Mouse (Mus musculus) heart, adult 2 months (tissue): ENCODE results near the gene Cd72. TPM values are rescaled to one million over a fixed set of nuclear protein-coding genes. Genes with fewer than 3 reads are reported as not detected.

Experiments used
- DNase-seq, 2 experiments: peaks; one replicate each; pipeline ENCODE4 v3.0.0; 2021
- H3K27ac ChIP-seq: fragments of 200-600 bp; 2 replicates; pipeline ENCODE4 v1.8.1; 2022
- H3K27me3 ChIP-seq: fragments of 200-500 bp; 2 replicates; pipeline ENCODE4 v1.6.1; 2012; ENCODE audit warnings: mild to moderate bottlenecking, low read length, inconsistent platforms, mixed read lengths; ENCODE audit not compliant: control insufficient read depth, insufficient read depth
- H3K36me3 ChIP-seq: fragments of 200-500 bp; 2 replicates; pipeline ENCODE4 v1.6.1; 2012; ENCODE audit warnings: low read length, inconsistent platforms; ENCODE audit not compliant: control insufficient read depth, insufficient read depth
- H3K4me1 ChIP-seq: fragments of 200-500 bp; 2 replicates; pipeline ENCODE4 v1.6.1; 2011; ENCODE audit warnings: low read length; ENCODE audit not compliant: control insufficient read depth, insufficient read depth
- H3K4me3 ChIP-seq: fragments of 200-600 bp; 2 replicates; pipeline ENCODE4 v1.8.1; 2022
- H3K79me2 ChIP-seq: fragments of 200-500 bp; replicated peaks from 2 replicates; pipeline ENCODE4 v1.6.1; 2012; ENCODE audit warnings: mild to moderate bottlenecking, inconsistent platforms, low read length, moderate library complexity, mixed read lengths; ENCODE audit not compliant: control insufficient read depth, insufficient read depth
- H3K9ac ChIP-seq: fragments of 200-500 bp; 2 replicates; pipeline ENCODE4 v1.6.1; 2012; ENCODE audit warnings: low read depth, mild to moderate bottlenecking, control low read depth, inconsistent platforms, low read length, mixed read lengths
- CTCF ChIP-seq: fragments of 200-600 bp; IDR thresholded peaks from 2 replicates; pipeline ENCODE4 v1.8.1; 2022; ENCODE audit warnings: antibody characterized with exemption, mild to moderate bottlenecking, moderate library complexity
- EP300 ChIP-seq: fragments of 200-500 bp; IDR thresholded peaks from 2 replicates; pipeline ENCODE4 v1.6.1; 2011; ENCODE audit warnings: low read depth, low read length, control low read depth; ENCODE audit not compliant: insufficient read depth
- POLR2A ChIP-seq: fragments of 200-500 bp; IDR thresholded peaks from 2 replicates; pipeline ENCODE4 v1.6.1; 2011; ENCODE audit warnings: mild to moderate bottlenecking, low read depth, low read length, control low read depth; ENCODE audit not compliant: insufficient read depth
- WGBS: fragments of 180-500 bp; shearing (Covaris S2); methylation state at CpG from one replicate; pipeline ENCODE4 v1.1.7; 2018; 5-methylcytosine and 5-hydroxymethylcytosine counted together
- intact Hi-C: fragments of 180-260 bp; cut with DNase I; formaldehyde crosslinking; loops from one replicate; pipeline ENCODE4 v1.15.1; 2025
- polyA plus RNA-seq: library from polyadenylated mRNA; depleted of rRNA; stranded (reverse); fragments of >200 nt; gene quantifications from 2 replicates; pipeline ENCODE4 v1.2.3, GENCODE M21; 2012
- total RNA-seq, 2 experiments: library from RNA; stranded (reverse); gene quantifications; 2 replicates each; pipeline ENCODE4 v1.2.3; 2021

The Cd72 gene
- total and polyA plus RNA-seq, 3 experiments, result 0.97 to 4.8 (median 1.0) TPM

DNA sequence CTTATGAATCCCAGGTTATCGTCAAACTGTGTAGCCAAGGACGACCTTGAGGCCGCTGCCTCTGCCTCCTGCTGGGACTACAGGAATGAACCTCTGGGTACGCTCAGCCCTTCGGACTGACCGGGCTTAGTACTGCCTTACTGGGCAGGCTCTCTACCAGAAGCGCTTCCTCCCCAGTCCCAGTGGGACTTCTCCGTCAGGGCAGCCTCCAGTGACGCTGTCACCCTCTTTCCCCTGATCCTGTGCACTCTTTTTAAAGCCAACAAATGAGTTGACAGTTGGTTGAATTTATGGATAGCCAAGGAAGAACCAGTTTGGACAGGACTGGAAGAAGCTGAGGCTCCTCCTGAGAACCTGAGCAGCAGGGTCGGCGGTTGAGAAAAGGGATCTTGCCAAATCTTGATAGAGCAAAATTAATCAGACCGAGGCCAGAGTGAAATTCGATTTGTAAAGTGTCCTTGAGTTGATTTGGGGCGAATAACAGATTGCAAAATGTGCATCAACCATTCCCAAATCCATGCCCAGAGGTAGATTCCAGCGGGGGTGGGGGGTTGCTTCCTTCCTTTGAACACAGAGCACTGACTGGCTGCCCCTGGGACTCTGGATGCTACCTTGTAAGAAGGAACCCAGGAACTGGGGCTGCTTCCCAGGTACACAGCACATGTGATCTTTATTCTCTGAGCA is 35.3 kb downstream of the Cd72 start:
- Histone ChIP-seq H3K79me2 (peaks cover 10% of the 10 kb centered on the region), H3K9ac (no peak overlapping the region), H3K27ac (peak overlapping the region; percentile 84), H3K36me3 (peaks cover 10% of the 10 kb centered on the region), H3K27me3 (no peaks in the 10 kb centered on the region), H3K4me3 (no peak overlapping the region), H3K4me1 (peaks cover 16% of the 10 kb centered on the region)
- intact Hi-C loops, result no loop called here
- peak; percentile 55 for TF ChIP-seq CTCF
- TF ChIP-seq POLR2A, result peak; percentile 51; the same call in 1 of the 2 replicates
- peak; percentile 50; the same call in 1 of the 2 replicates for TF ChIP-seq EP300
- 30% methylated on average over 15 of the region's 15 CpGs for WGBS
- peak; percentile 63 to 72 for DNase-seq

DNA sequence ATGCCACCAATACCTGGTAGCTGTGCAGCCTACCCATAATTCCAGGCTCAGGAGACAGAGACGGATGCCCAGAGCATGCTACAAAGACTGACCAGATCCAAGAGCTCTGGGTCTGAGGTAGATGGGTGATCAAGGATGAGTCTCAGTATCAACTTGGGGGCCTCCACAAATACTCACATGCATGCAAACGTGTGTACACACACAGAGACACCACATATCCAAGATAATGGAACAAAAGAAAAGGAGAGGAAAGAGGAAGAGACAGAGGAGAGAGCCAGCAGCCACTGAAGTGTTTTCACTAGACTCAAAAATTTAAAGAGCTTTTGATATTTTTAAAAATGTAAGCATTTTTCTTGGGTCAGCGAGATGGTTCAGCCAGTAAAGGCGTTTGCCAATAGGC is 36.0 kb downstream of the Cd72 start:
- peak overlapping the region; percentile 84 for H3K27ac ChIP-seq
- peaks cover 10% of the 10 kb centered on the region for H3K79me2 ChIP-seq
- H3K27me3 ChIP-seq, result no peaks in the 10 kb centered on the region
- H3K4me3 ChIP-seq, result no peak overlapping the region
- intact Hi-C loops, result no loop called here
- peaks cover 10% of the 10 kb centered on the region for H3K36me3 ChIP-seq
- DNase-seq, result peak in 1 of 2 experiments; percentile 17
- H3K9ac ChIP-seq, result no peak overlapping the region
- WGBS, result 30% methylated on average over 4 of the region's 4 CpGs
- no peak for TF ChIP-seq EP300
- TF ChIP-seq CTCF, result no peak
- TF ChIP-seq POLR2A, result no peak
- peaks cover 16% of the 10 kb centered on the region for H3K4me1 ChIP-seq

DNA sequence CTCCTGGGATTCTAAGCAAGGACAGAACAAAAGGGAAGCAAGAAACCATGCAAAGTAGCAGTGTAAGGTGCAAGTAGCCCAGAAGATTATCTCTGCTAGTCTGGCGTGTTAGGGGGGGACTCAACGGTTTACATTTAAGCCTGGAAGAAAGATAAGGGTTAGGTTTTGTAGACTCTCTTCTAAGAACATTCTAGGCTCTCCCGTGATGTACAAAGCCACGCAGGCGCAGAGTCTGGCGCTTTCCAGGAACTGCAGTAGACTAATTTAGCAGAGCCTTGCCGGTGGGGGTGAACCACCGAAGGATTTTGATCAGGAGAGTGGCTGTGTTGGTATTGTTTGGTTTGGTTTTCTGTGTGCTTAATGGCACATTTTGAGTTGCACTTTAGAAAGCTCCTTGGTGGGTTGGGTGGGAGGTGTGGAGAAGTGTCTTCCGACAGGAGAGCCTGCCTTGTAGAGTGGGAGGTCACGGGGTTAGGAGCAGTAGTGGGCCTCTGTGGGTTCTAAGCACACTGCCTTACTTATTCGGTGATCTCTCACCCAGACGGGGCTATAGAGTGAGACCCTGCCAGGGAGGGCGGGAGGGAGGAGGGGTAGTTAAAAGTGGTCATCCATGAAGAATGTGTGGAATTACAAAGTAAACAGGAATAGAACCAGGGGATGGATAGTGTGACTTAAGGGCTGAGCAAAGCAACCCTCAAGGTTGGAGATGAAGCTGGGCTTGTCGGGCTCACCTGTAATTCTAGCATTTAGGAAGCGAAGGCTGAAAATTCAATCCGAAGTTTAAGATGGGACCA is 37.0 kb downstream of the Cd72 start:
- Histone ChIP-seq H3K27ac (peak overlapping the region; percentile 17), H3K27me3 (no peaks in the 10 kb centered on the region), H3K36me3 (peaks cover 6% of the 10 kb centered on the region), H3K4me1 (peaks cover 16% of the 10 kb centered on the region), H3K9ac (no peak overlapping the region; the same call in 1 of the 2 replicates), H3K4me3 (no peak overlapping the region), H3K79me2 (peaks cover 10% of the 10 kb centered on the region)
- DNase-seq, result peak in 1 of 2 experiments; percentile 19
- TF ChIP-seq EP300 (no peak), POLR2A (no peak), CTCF (no peak)
- WGBS, result 56% methylated on average over 16 of the region's 16 CpGs
- intact Hi-C loops, result no loop called here

DNA sequence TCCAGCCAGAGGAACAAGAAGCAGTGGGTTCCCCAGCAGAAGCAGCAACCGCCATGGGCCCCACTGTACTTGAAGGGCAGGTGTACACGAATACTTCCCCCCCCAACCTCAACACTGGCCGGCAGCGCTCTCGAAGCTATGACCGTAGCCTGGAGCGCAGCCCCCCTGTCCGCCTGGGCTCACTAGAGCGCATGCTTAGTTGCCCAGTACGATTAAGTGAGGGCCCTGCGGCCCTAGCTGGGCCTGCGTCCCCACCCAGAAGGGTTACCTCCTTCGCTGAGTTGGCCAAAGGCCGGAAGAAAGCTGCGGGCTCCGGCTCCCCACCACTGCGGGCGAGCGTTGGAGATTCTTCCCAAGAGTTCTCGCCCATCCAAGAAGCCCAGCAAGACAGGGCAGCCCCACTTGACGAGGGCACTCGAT is 38.3 kb downstream of the Cd72 start:
- Histone ChIP-seq H3K27me3 (no peaks in the 10 kb centered on the region), H3K36me3 (peaks cover 6% of the 10 kb centered on the region), H3K4me1 (peaks cover 17% of the 10 kb centered on the region), H3K27ac (no peak overlapping the region), H3K4me3 (no peak overlapping the region), H3K9ac (no peak overlapping the region), H3K79me2 (peaks cover 10% of the 10 kb centered on the region)
- TF ChIP-seq POLR2A (no peak), CTCF (no peak), EP300 (no peak)
- peak in 1 of 2 experiments; percentile 21 for DNase-seq
- 95% methylated on average over 22 of the region's 22 CpGs for WGBS
- intact Hi-C loops, result no loop called here

DNA sequence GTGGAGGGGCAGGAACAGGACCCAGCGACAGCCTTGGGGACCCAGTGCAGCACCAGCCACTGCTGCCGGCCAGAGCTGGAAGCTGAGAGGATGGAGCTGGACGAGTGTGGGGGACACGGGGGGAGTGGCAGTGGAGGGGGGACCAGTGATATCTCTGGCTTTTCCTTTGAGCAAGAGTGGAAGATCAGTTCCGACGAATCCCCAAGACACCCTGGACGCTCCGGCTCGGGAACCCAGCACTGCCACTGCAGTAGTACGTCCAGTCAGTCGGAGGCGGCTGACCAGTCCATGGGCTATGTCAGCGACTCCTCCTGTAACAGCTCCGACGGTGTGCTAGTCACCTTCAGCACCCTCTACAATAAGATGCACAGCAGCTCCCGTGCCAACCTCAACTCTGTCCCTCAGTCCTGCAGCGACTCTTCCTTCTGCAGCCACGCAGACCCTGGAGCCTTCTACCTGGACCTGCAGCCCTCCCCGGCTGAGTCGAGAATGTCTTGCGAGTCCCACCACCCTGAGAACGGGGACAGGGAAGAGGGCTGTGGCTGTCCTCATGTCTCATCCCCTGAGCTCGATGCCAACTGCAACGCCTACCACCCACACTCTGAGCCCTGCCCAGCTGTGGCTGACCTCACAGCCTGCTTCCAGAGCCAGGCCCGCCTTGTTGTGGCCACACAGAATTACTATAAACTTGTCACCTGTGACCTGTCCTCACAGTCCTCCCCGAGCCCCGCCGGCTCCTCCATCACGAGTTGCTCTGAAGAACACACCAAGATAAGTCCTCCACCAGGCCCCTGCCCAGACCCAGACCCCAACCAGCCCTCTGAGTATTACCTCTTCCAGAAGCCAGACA is 39.0 kb downstream of the Cd72 start:
- 84% methylated on average over 29 of the region's 29 CpGs for WGBS
- no peaks in the 10 kb centered on the region for H3K27me3 ChIP-seq
- H3K36me3 ChIP-seq, result peaks cover 6% of the 10 kb centered on the region
- peaks cover 17% of the 10 kb centered on the region for H3K4me1 ChIP-seq
- H3K79me2 ChIP-seq, result peaks cover 10% of the 10 kb centered on the region
- H3K4me3 ChIP-seq, result no peak overlapping the region
- intact Hi-C loops, result no loop called here
- no peak overlapping the region for H3K27ac ChIP-seq
- TF ChIP-seq EP300 (no peak), CTCF (no peak), POLR2A (no peak)
- DNase-seq, result peak in 1 of 2 experiments; percentile 30
- no peak overlapping the region for H3K9ac ChIP-seq
